10 mouse cellular contexts compared by ENCODE assay signal in genomic region chr1:43224171-43224570, GRCm38 (mm10). TPM values are rescaled to one million over a fixed set of nuclear protein-coding genes. Genes with fewer than 3 reads are reported as not detected.
DNase-seq lines count a peak whose midpoint lies in the region; ATAC-seq and TF ChIP-seq lines count a peak whose summit lies in the region.
"Had no signal": no experiment of that assay in that cellular context is flagged by ENCODE, and none has a peak within 500 bp of the region (broad histone marks: within the 10 kb centered on the region; RNA-seq: fewer than 3 reads in every experiment).

No protein-coding gene starts in this region.

- no peak for TF ChIP-seq EP300 in lung, postnatal 0 days (IDR thresholded peaks at IDR 0.05)

- DNase-seq in lung, postnatal 0 days (ENCODE audit: low spot score) = peak; percentile 59
- DNase-seq in lung, adult 2 months = no peak
- DNase-seq in embryonic facial prominence, embryonic 11.5 days (ENCODE audit: low spot score) = peak; percentile 72
- DNase-seq in limb, embryonic 11.5 days (ENCODE audit: low spot score) = peak; percentile 31
- DNase-seq in thymus, postnatal 14 days = peak; percentile 16
- no peak for DNase-seq in adrenal gland, postnatal 10 days
- no peak for DNase-seq in forebrain, embryonic 14.5 days (ENCODE audit: low spot score)
- DNase-seq: cerebellum, adult 9-10 months; gastrocnemius, postnatal 14 days had no signal

- H3K4me1 ChIP-seq in lung, postnatal 0 days (ENCODE audit: insufficient read depth, low read depth, low read length) = peaks cover 4% of the 10 kb centered on the region; the same call in 1 of the 2 replicates
- H3K4me1 ChIP-seq in lung, adult 2 months (ENCODE audit: control insufficient read depth, insufficient read depth, low read length) = no peaks in the 10 kb centered on the region; the same call in 1 of the 2 replicates
- no peaks in the 10 kb centered on the region for H3K4me1 ChIP-seq in embryonic facial prominence, embryonic 11.5 days (ENCODE audit: control insufficient read depth, insufficient read depth, low read length)
- H3K4me1 ChIP-seq in limb, embryonic 11.5 days (ENCODE audit: control insufficient read depth, insufficient read depth, low read length) = no peaks in the 10 kb centered on the region
- no peaks in the 10 kb centered on the region for H3K4me1 ChIP-seq in forebrain, embryonic 14.5 days (ENCODE audit: control insufficient read depth, insufficient read depth, low read length)
- H3K4me1 ChIP-seq in midbrain, embryonic 13.5 days (replicated peaks) = no peaks in the 10 kb centered on the region

- no peak overlapping the region for H3K27ac ChIP-seq in lung, postnatal 0 days (ENCODE audit: low read length)
- H3K27ac ChIP-seq in embryonic facial prominence, embryonic 11.5 days (replicated peaks; ENCODE audit: low read depth, low read length) = no peak overlapping the region
- no peak overlapping the region for H3K27ac ChIP-seq in limb, embryonic 11.5 days (replicated peaks; ENCODE audit: low read depth, low read length)
- no peak overlapping the region for H3K27ac ChIP-seq in forebrain, embryonic 14.5 days (ENCODE audit: low read depth, low read length)
- no peak overlapping the region for H3K27ac ChIP-seq in midbrain, embryonic 13.5 days

- 39% methylated on average over 2 of the region's 2 CpGs for WGBS in lung, postnatal 0 days
- 16% methylated on average over 2 of the region's 2 CpGs for WGBS in lung, adult 2 months
- 19% methylated on average over 2 of the region's 2 CpGs for WGBS in embryonic facial prominence, embryonic 11.5 days
- WGBS in limb, embryonic 11.5 days = 11% methylated on average over 2 of the region's 2 CpGs
- 64% methylated on average over 2 of the region's 2 CpGs for WGBS in forebrain, embryonic 14.5 days
- 85% methylated on average over 2 of the region's 2 CpGs for WGBS in midbrain, embryonic 13.5 days

- ATAC-seq in lung, postnatal 0 days = peak; percentile 63
- ATAC-seq in embryonic facial prominence, embryonic 11.5 days (replicated peaks; ENCODE audit: insufficient number of reproducible peaks, low FRiP score, low TSS enrichment, low read depth) = no peak
- ATAC-seq in limb, embryonic 11.5 days (ENCODE audit: insufficient number of reproducible peaks, low FRiP score, low TSS enrichment, low read depth) = no peak
- ATAC-seq in forebrain, embryonic 14.5 days = no peak
- no peak for ATAC-seq in midbrain, embryonic 13.5 days

- no peaks in the 10 kb centered on the region for H3K9me3 ChIP-seq in lung, postnatal 0 days (ENCODE audit: low read length)
- no peaks in the 10 kb centered on the region for H3K9me3 ChIP-seq in embryonic facial prominence, embryonic 11.5 days (replicated peaks; ENCODE audit: control insufficient read depth, low read length)
- no peaks in the 10 kb centered on the region for H3K9me3 ChIP-seq in limb, embryonic 11.5 days (ENCODE audit: control insufficient read depth, low read length)
- H3K9me3 ChIP-seq in forebrain, embryonic 14.5 days (replicated peaks; ENCODE audit: control insufficient read depth, low read length) = no peaks in the 10 kb centered on the region
- H3K9me3 ChIP-seq in midbrain, embryonic 13.5 days = no peaks in the 10 kb centered on the region

- H3K36me3 ChIP-seq in lung, postnatal 0 days (ENCODE audit: insufficient read depth, low read length) = no peaks in the 10 kb centered on the region
- H3K36me3 ChIP-seq in embryonic facial prominence, embryonic 11.5 days (replicated peaks; ENCODE audit: control insufficient read depth, insufficient read depth, low read depth, low read length) = no peaks in the 10 kb centered on the region
- no peaks in the 10 kb centered on the region for H3K36me3 ChIP-seq in limb, embryonic 11.5 days (ENCODE audit: control insufficient read depth, insufficient read depth, low read length)
- H3K36me3 ChIP-seq in forebrain, embryonic 14.5 days (ENCODE audit: control insufficient read depth, insufficient read depth, low read length) = no peaks in the 10 kb centered on the region
- H3K36me3 ChIP-seq in midbrain, embryonic 13.5 days = no peaks in the 10 kb centered on the region

- no peak overlapping the region for H3K4me3 ChIP-seq in lung, postnatal 0 days (ENCODE audit: low read depth, low read length)
- H3K4me3 ChIP-seq in lung, adult 2 months (replicated peaks; ENCODE audit: extremely low read depth, low read depth, low read length) = no peak overlapping the region
- no peak overlapping the region for H3K4me3 ChIP-seq in embryonic facial prominence, embryonic 11.5 days (ENCODE audit: low read depth, low read length)
- no peak overlapping the region for H3K4me3 ChIP-seq in limb, embryonic 11.5 days (ENCODE audit: low read depth, low read length)
- H3K4me3 ChIP-seq in forebrain, embryonic 14.5 days (ENCODE audit: low read depth, low read length) = no peak overlapping the region
- no peak overlapping the region for H3K4me3 ChIP-seq in midbrain, embryonic 13.5 days (replicated peaks)

- H3K27me3 ChIP-seq in lung, postnatal 0 days (replicated peaks; ENCODE audit: insufficient read depth, low read length) = no peaks in the 10 kb centered on the region
- no peaks in the 10 kb centered on the region for H3K27me3 ChIP-seq in embryonic facial prominence, embryonic 11.5 days (ENCODE audit: control insufficient read depth, insufficient read depth, low read length)
- no peaks in the 10 kb centered on the region for H3K27me3 ChIP-seq in limb, embryonic 11.5 days (ENCODE audit: control insufficient read depth, insufficient read depth, low read length)
- H3K27me3 ChIP-seq in forebrain, embryonic 14.5 days (replicated peaks; ENCODE audit: control insufficient read depth, insufficient read depth, low read length) = no peaks in the 10 kb centered on the region
- no peaks in the 10 kb centered on the region for H3K27me3 ChIP-seq in midbrain, embryonic 13.5 days

- H3K4me2 ChIP-seq in lung, postnatal 0 days (replicated peaks; ENCODE audit: low read depth, low read length) = no peak overlapping the region
- H3K4me2 ChIP-seq in embryonic facial prominence, embryonic 11.5 days (ENCODE audit: low read depth, low read length) = no peak overlapping the region
- no peak overlapping the region for H3K4me2 ChIP-seq in limb, embryonic 11.5 days (ENCODE audit: low read depth, severe bottlenecking)
- H3K4me2 ChIP-seq in forebrain, embryonic 14.5 days (ENCODE audit: low read length) = no peak overlapping the region
- H3K4me2 ChIP-seq in midbrain, embryonic 13.5 days (replicated peaks) = no peak overlapping the region

- no peak for TF ChIP-seq CTCF in lung, postnatal 0 days (IDR thresholded peaks at IDR 0.05)
- no peak for TF ChIP-seq CTCF in lung, adult 2 months (IDR thresholded peaks at IDR 0.05; ENCODE audit: insufficient read depth, low read length)

- no peak overlapping the region for H3K9ac ChIP-seq in lung, postnatal 0 days (replicated peaks; ENCODE audit: low read depth)
- no peak overlapping the region for H3K9ac ChIP-seq in embryonic facial prominence, embryonic 11.5 days (replicated peaks; ENCODE audit: low read length)
- no peak overlapping the region for H3K9ac ChIP-seq in limb, embryonic 11.5 days (ENCODE audit: low read length)
- no peak overlapping the region for H3K9ac ChIP-seq in forebrain, embryonic 14.5 days (ENCODE audit: low read length)
- H3K9ac ChIP-seq in midbrain, embryonic 13.5 days (replicated peaks) = no peak overlapping the region

- no peak for TF ChIP-seq POLR2A in lung, adult 2 months (IDR thresholded peaks at IDR 0.05; ENCODE audit: borderline replicate concordance, extremely low read depth, low read depth, low read length)

RNA-seq across cellular contexts. Expression of gene Fhl2, which starts 27.4 kb away (rescaled TPM):
- polyA plus RNA-seq in lung, postnatal 0 days (2015; fragmentation: Nextera tagmentation; extraction: Ambion mirVana) = 21.0 and 22.3 TPM in 2 replicates
- polyA plus RNA-seq in lung, adult 2 months (2012; rRNA removed) = 6.1 and 13.9 TPM in 2 replicates
- 14.6 and 17.3 TPM in 2 replicates for polyA plus RNA-seq in embryonic facial prominence, embryonic 11.5 days (2014; fragmentation: Nextera tagmentation; extraction: Ambion mirVana)
- polyA plus RNA-seq in limb, embryonic 11.5 days (2014; fragmentation: Nextera tagmentation; extraction: Ambion mirVana) = 8.6 and 9.1 TPM in 2 replicates
- total RNA-seq in adrenal gland, postnatal 10 days (2021) = 10 to 100 TPM; 16.3 to 20.8 TPM
- 11.9 and 16.3 TPM in 2 replicates for polyA plus RNA-seq in forebrain, embryonic 14.5 days (2014; fragmentation: Nextera tagmentation; extraction: Ambion mirVana)
- polyA plus RNA-seq in midbrain, embryonic 13.5 days (2015; fragmentation: Nextera tagmentation; extraction: Ambion mirVana) = 10.2 and 11.2 TPM in 2 replicates

Comparison
In these comparisons a context has a peak if more than half of its experiments do, and no peak if none do; other contexts are left out.
1. DNase-seq: peak in lung, postnatal 0 days (single experiment), embryonic facial prominence, embryonic 11.5 days (single experiment), limb, embryonic 11.5 days (single experiment) and thymus, postnatal 14 days (single experiment); none in lung, adult 2 months (single experiment), adrenal gland, postnatal 10 days (single experiment) and forebrain, embryonic 14.5 days (single experiment).